Mouse (Mus musculus) olfactory bulb, adult 2 months (tissue): ENCODE measurements at regions not wholly inside any gene's neighbourhood (a gene's known extent, or its start where the extent isn't known, plus 50 kb on each side); places are given as distances from the start of the nearest gene placed in this dataset.
"Not testable (repeated sequence)": the region's sequence is repeated elsewhere in the genome, so short reads cannot be mapped to it uniquely, and the experiment has no call there.

ENCODE experiments used
- H3K27ac ChIP-seq: fragments of 200-500 bp; 2 replicates; pipeline ENCODE4 v1.5.1; 2012; ENCODE audit warnings: low read depth, low read length; ENCODE audit not compliant: insufficient read depth
- H3K4me1 ChIP-seq: fragments of 200-500 bp; 2 replicates; pipeline ENCODE4 v1.6.1; 2012; ENCODE audit warnings: low read length; ENCODE audit not compliant: control insufficient read depth, insufficient read depth
- H3K4me3 ChIP-seq: fragments of 200-500 bp; 2 replicates; pipeline ENCODE4 v1.5.1; 2012; ENCODE audit warnings: mild to moderate bottlenecking, low read depth, low read length, moderate library complexity; ENCODE audit not compliant: insufficient read depth
- CTCF ChIP-seq: fragments of 200-500 bp; IDR thresholded peaks from 2 replicates; pipeline ENCODE4 v1.5.1; 2012; ENCODE audit warnings: low read depth, mild to moderate bottlenecking, low read length, moderate library complexity; ENCODE audit not compliant: insufficient read depth
- POLR2A ChIP-seq: fragments of 200-500 bp; IDR thresholded peaks from 2 replicates; pipeline ENCODE4 v1.6.1; 2012; ENCODE audit warnings: mild to moderate bottlenecking, low read depth, low read length, moderate library complexity; ENCODE audit not compliant: insufficient read depth
- WGBS: fragments of 180-500 bp; shearing (Covaris S2); methylation state at CpG from one replicate; pipeline ENCODE4 v1.1.7; 2018; 5-methylcytosine and 5-hydroxymethylcytosine counted together

- TF ChIP-seq CTCF (no peak), POLR2A (no peak)
- H3K4me3 ChIP-seq, result no peak overlapping the region
- peaks cover 3% of the 10 kb centered on the region; the same call in 1 of the 2 replicates for H3K4me1 ChIP-seq
- no peak overlapping the region for H3K27ac ChIP-seq
- WGBS, result 44% methylated on average over 10 of the region's 10 CpGs
These were observed 92.3 kb upstream of the Mdm1 start for GRCm38 (mm10) chr10:118049330-118049729.

- TF ChIP-seq POLR2A (no peak), CTCF (no peak)
- Histone ChIP-seq H3K27ac (no peak overlapping the region), H3K4me1 (peaks cover 3% of the 10 kb centered on the region; the same call in 1 of the 2 replicates), H3K4me3 (no peak overlapping the region)
- 77% methylated on average over 5 of the region's 5 CpGs for WGBS
These were observed 91.4 kb upstream of the Mdm1 start for GRCm38 (mm10) chr10:118050152-118050641.

- WGBS, result 93% methylated on average over 11 of the region's 11 CpGs
- peaks cover 3% of the 10 kb centered on the region; the same call in 1 of the 2 replicates for H3K4me1 ChIP-seq
- no peak overlapping the region for H3K4me3 ChIP-seq
- no peak overlapping the region for H3K27ac ChIP-seq
- no peak for TF ChIP-seq CTCF
- no peak for TF ChIP-seq POLR2A
These were observed 89.6 kb upstream of the Mdm1 start for GRCm38 (mm10) chr10:118052042-118052441.

DNA sequence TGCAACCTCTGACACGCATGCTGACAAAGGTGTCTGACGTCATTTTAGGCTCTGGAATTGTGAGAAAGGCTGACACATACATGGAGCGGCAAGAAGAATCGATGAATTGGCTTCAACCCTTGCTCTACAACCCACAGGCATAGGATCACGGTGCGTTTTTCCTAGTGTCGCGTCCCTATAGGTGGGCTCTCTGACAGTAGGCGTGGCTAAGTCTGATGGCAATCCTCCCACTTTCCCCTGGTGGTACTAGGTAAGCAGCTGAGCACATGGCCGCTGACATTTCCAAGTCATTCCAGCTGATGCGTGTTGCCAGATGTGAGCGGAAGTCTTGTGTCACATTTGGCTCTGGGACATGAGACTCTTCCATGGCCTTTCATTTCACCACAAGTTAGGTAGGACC lies 89.1 kb upstream of the Mdm1 start:
- TF ChIP-seq CTCF (no peak), POLR2A (no peak)
- Histone ChIP-seq H3K4me3 (no peak overlapping the region), H3K4me1 (peaks cover 3% of the 10 kb centered on the region; the same call in 1 of the 2 replicates), H3K27ac (no peak overlapping the region)
- 91% methylated on average over 12 of the region's 12 CpGs for WGBS

GRCm38 (mm10) chr10:118053037-118053436 lies 88.6 kb upstream of the Mdm1 start:
- no peak for TF ChIP-seq POLR2A
- TF ChIP-seq CTCF, result no peak
- 95% methylated on average over 5 of the region's 5 CpGs for WGBS
- H3K4me1 ChIP-seq, result peaks cover 3% of the 10 kb centered on the region; the same call in 1 of the 2 replicates
- no peak overlapping the region for H3K4me3 ChIP-seq
- H3K27ac ChIP-seq, result no peak overlapping the region

- TF ChIP-seq CTCF, result no peak
- no peak for TF ChIP-seq POLR2A
- H3K4me3 ChIP-seq, result no peak overlapping the region
- H3K4me1 ChIP-seq, result no peaks in the 10 kb centered on the region
- WGBS, result 16% methylated on average over 9 of the region's 9 CpGs
- H3K27ac ChIP-seq, result no peak overlapping the region
These were observed 84.8 kb upstream of the Mdm1 start for GRCm38 (mm10) chr10:118056789-118057271.

DNA sequence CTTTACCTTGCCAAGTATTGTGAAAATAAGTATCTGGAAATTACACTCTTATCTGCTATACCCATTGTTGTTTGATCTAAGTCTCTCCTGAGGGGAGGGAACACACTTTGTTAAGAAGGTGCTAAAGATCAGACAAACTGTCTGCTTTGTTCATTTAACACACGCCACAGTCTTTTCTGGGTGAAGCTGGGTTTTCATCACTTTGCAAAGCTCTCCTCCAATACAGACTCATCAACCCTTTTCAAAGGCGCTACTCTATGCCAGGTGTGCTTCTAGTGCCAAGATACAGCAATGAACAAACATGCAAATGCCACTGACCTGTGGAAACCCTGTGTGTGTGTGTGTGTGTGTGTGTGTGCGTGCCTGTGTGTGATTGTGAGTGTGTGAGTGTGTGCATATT lies 84.1 kb upstream of the Mdm1 start:
- WGBS, result 74% methylated on average over 3 of the region's 3 CpGs
- TF ChIP-seq POLR2A (no peak), CTCF (no peak)
- Histone ChIP-seq H3K4me1 (no peaks in the 10 kb centered on the region), H3K4me3 (no peak overlapping the region), H3K27ac (no peak overlapping the region)

GRCm38 (mm10) chr10:118064816-118065216 lies 76.8 kb upstream of the Mdm1 start:
- TF ChIP-seq CTCF (no peak), POLR2A (no peak)
- H3K4me1 ChIP-seq, result no peaks in the 10 kb centered on the region

GRCm38 (mm10) chr10:118076341-118076740 lies 65.3 kb upstream of the Mdm1 start:
- H3K4me3 ChIP-seq, H3K4me1 ChIP-seq, H3K27ac ChIP-seq: not testable (repeated sequence)
- WGBS, result 96% methylated on average over 9 of the region's 11 CpGs

More at GRCm38 (mm10) chr10:118064816-118065216, 76.8 kb upstream of the Mdm1 start:
- WGBS, result 71% methylated on average over 7 of the region's 7 CpGs
- H3K27ac ChIP-seq, result no peak overlapping the region
- no peak overlapping the region for H3K4me3 ChIP-seq
